Mouse (Mus musculus) macrophage (primary cell): ENCODE measurements around the gene Cpm. TPM values are rescaled to one million over a fixed set of nuclear protein-coding genes. Genes with fewer than 3 reads are reported as not detected.
"Not testable (repeated sequence)": the region's sequence is repeated elsewhere in the genome, so short reads cannot be mapped to it uniquely, and the experiment has no call there.

Experiments used
- H3K27ac ChIP-seq: fragments of 350-480 bp; formaldehyde crosslinking; 2 replicates; pipeline ENCODE4 v1.9.0; 2021
- H3K36me3 ChIP-seq: fragments of 350-480 bp; formaldehyde crosslinking; 2 replicates; pipeline ENCODE4 v1.9.0; 2021; ENCODE audit errors: inconsistent target
- H3K4me3 ChIP-seq: fragments of 350-480 bp; formaldehyde crosslinking; 2 replicates; pipeline ENCODE4 v1.9.0; 2021; ENCODE audit errors: inconsistent target
- H3K79me2 ChIP-seq: fragments of 350-480 bp; formaldehyde crosslinking; 2 replicates; pipeline ENCODE4 v1.9.0; 2021; ENCODE audit errors: inconsistent target
- WGBS: methylation state at CpG from one replicate; pipeline ENCODE4 v1.1.7; 2026; ENCODE audit warnings: inconsistent platforms; ENCODE audit not compliant: missing documents; 5-methylcytosine and 5-hydroxymethylcytosine counted together
- polyA plus RNA-seq: library from polyadenylated mRNA; stranded (reverse); fragments of 250-400 nt; gene quantifications from 3 replicates; pipeline ENCODE4 v1.2.4, GENCODE M21; 2018; ENCODE audit warnings: inconsistent platforms

The Cpm gene
- polyA plus RNA-seq, 1 experiment from 2014 or later = 0.07 TPM

GRCm38 (mm10) chr10:117706440-117706839, 77.1 kb downstream of the Cpm start:
- peaks cover 85% of the 10 kb centered on the region for H3K79me2 ChIP-seq
- WGBS = 94% methylated on average over 6 of the region's 6 CpGs
- H3K4me3 ChIP-seq = no peak overlapping the region
- peak overlapping the region; percentile 81 for H3K27ac ChIP-seq
- peaks cover 51% of the 10 kb centered on the region for H3K36me3 ChIP-seq

- WGBS = 95% methylated on average over 2 of the region's 2 CpGs
- peak overlapping the region; percentile 88 for H3K4me3 ChIP-seq
- H3K27ac ChIP-seq = peak overlapping the region; percentile 81
- peaks cover 77% of the 10 kb centered on the region for H3K79me2 ChIP-seq
- peaks cover 42% of the 10 kb centered on the region for H3K36me3 ChIP-seq
Measured at GRCm38 (mm10) chr10:117707114-117707838, 78.0 kb downstream of the Cpm start.

GRCm38 (mm10) chr10:117708376-117708775, 79.1 kb downstream of the Cpm start:
- Histone ChIP-seq H3K79me2 (peaks cover 66% of the 10 kb centered on the region), H3K36me3 (peaks cover 31% of the 10 kb centered on the region), H3K4me3 (peak overlapping the region; percentile 88), H3K27ac (peak overlapping the region; percentile 81; the same call in 1 of the 2 replicates)
- 88% methylated on average over 2 of the region's 2 CpGs for WGBS

GRCm38 (mm10) chr10:117708856-117709255, 79.6 kb downstream of the Cpm start:
- Histone ChIP-seq H3K36me3 (peaks cover 27% of the 10 kb centered on the region), H3K27ac (peak overlapping the region; percentile 81), H3K79me2 (peaks cover 61% of the 10 kb centered on the region), H3K4me3 (peak overlapping the region; percentile 88)
- 31% methylated on average over 8 of the region's 9 CpGs for WGBS

GRCm38 (mm10) chr10:117709326-117709830, 80.1 kb downstream of the Cpm start:
- H3K36me3 ChIP-seq = peaks cover 21% of the 10 kb centered on the region
- peak overlapping the region; percentile 81 for H3K27ac ChIP-seq
- peak overlapping the region; percentile 88 for H3K4me3 ChIP-seq
- 12% methylated on average over 12 of the region's 12 CpGs for whole genome bisulfite sequencing
- H3K79me2 ChIP-seq = peaks cover 56% of the 10 kb centered on the region

GRCm38 (mm10) chr10:117709930-117710603, 80.8 kb downstream of the Cpm start:
- Histone ChIP-seq H3K36me3 (peaks cover 15% of the 10 kb centered on the region), H3K79me2 (peaks cover 49% of the 10 kb centered on the region), H3K27ac (peak overlapping the region; percentile 81), H3K4me3 (peak overlapping the region; percentile 88)
- WGBS = 2% methylated on average over 49 of the region's 71 CpGs

- Histone ChIP-seq H3K79me2 (peaks cover 43% of the 10 kb centered on the region), H3K27ac (peak within 1 kb of the TSS; percentile 84), H3K36me3 (peaks cover 8% of the 10 kb centered on the region), H3K4me3 (peak within 1 kb of the TSS; percentile 88)
- WGBS = under 1% methylated on average over 37 of the region's 52 CpGs
Measured at GRCm38 (mm10) chr10:117710604-117711141, 81.4 kb downstream of the Cpm start, which contains the start of gene Mdm2. Mdm2 (minus strand) TSS chr10:117710758.

GRCm38 (mm10) chr10:117711408-117711807, 82.1 kb downstream of the Cpm start:
- Histone ChIP-seq H3K27ac (peak overlapping the region; percentile 84), H3K4me3 (peak overlapping the region; percentile 62)
- WGBS = 90% methylated on average over 5 of the region's 5 CpGs

GRCm38 (mm10) chr10:117712191-117712754, 83.0 kb downstream of the Cpm start:
- WGBS = 91% methylated on average over 5 of the region's 9 CpGs
- Histone ChIP-seq H3K36me3 (no peaks in the 10 kb centered on the region; the same call in 1 of the 2 replicates), H3K79me2 (peaks cover 27% of the 10 kb centered on the region), H3K4me3 (no peak overlapping the region), H3K27ac (no peak overlapping the region)

More at GRCm38 (mm10) chr10:117711408-117711807, 82.1 kb downstream of the Cpm start:
- H3K79me2 ChIP-seq = peaks cover 36% of the 10 kb centered on the region
- H3K36me3 ChIP-seq = peaks cover 5% of the 10 kb centered on the region; the same call in 1 of the 2 replicates

- WGBS = 99% methylated on average over 9 of the region's 9 CpGs
- Histone ChIP-seq H3K79me2 (peaks cover 21% of the 10 kb centered on the region), H3K4me3 (no peak overlapping the region), H3K27ac (no peak overlapping the region), H3K36me3 (no peaks in the 10 kb centered on the region)
Measured at GRCm38 (mm10) chr10:117712871-117713270, 83.6 kb downstream of the Cpm start.

GRCm38 (mm10) chr10:117713466-117713865, 84.2 kb downstream of the Cpm start:
- no peak overlapping the region for H3K4me3 ChIP-seq
- H3K79me2 ChIP-seq = peaks cover 15% of the 10 kb centered on the region
- 93% methylated on average over 8 of the region's 8 CpGs for WGBS
- no peak overlapping the region for H3K27ac ChIP-seq
- H3K36me3 ChIP-seq = no peaks in the 10 kb centered on the region

- Histone ChIP-seq H3K79me2 (peaks cover 9% of the 10 kb centered on the region), H3K36me3 (no peaks in the 10 kb centered on the region), H3K4me3 (no peak overlapping the region), H3K27ac (no peak overlapping the region)
- 100% methylated on average over 3 of the region's 3 CpGs for WGBS
Measured at GRCm38 (mm10) chr10:117714048-117714545, 84.8 kb downstream of the Cpm start.

GRCm38 (mm10) chr10:117714928-117715500, 85.7 kb downstream of the Cpm start:
- H3K4me3 ChIP-seq = no peak overlapping the region
- WGBS = 85% methylated on average over 4 of the region's 4 CpGs
- H3K36me3 ChIP-seq = no peaks in the 10 kb centered on the region
- H3K79me2 ChIP-seq = no peaks in the 10 kb centered on the region
- peak overlapping the region; percentile 96 for H3K27ac ChIP-seq

- WGBS = 100% methylated on average over 1 of the region's 1 CpGs
- peak overlapping the region; percentile 96 for H3K27ac ChIP-seq
- H3K79me2 ChIP-seq, H3K4me3 ChIP-seq, H3K36me3 ChIP-seq: not testable (repeated sequence)
Measured at GRCm38 (mm10) chr10:117715654-117716053, 86.4 kb downstream of the Cpm start.
